24 mouse cellular contexts compared by ENCODE assay signal in genomic region chr6:37377836-37378580, GRCm38 (mm10).
DNase-seq lines count a peak whose midpoint lies in the region; ATAC-seq and TF ChIP-seq lines count a peak whose summit lies in the region.
"Had no signal": no experiment of that assay in that cellular context is flagged by ENCODE, and none has a peak within 500 bp of the region (broad histone marks: within the 10 kb centered on the region; RNA-seq: fewer than 3 reads in every experiment).

No protein-coding gene starts in this region.

- intact Hi-C loops in heart, postnatal 14 days (cut with DNase I) = no loop called here

- no peak overlapping the region for H3K4me3 ChIP-seq in heart, embryonic 13.5 days
- H3K4me3 ChIP-seq in E14TG2a.4 (replicated peaks; ENCODE audit: low read length) (peak overlapping the region; percentile 43), ES-E14 (ENCODE audit: insufficient read depth in 1 of 2, low read depth in 1 of 2, low read length in 2 of 2, poor library complexity in 1 of 2, severe bottlenecking in 1 of 2) (no peak overlapping the region)
- H3K4me3 ChIP-seq: embryonic facial prominence, embryonic 13.5 days; embryonic facial prominence, embryonic 15.5 days; forebrain, embryonic 13.5 days; forebrain, embryonic 15.5 days had no signal

- H3K9me3 ChIP-seq in heart, embryonic 13.5 days = no peaks in the 10 kb centered on the region
- peaks cover 14% of the 10 kb centered on the region; the same call in 1 of the 2 replicates for H3K9me3 ChIP-seq in E14TG2a.4 (ENCODE audit: low read length)
- no peaks in the 10 kb centered on the region for H3K9me3 ChIP-seq in ES-E14 (ENCODE audit: control insufficient read depth, insufficient read depth, low read depth, low read length)
- H3K9me3 ChIP-seq: embryonic facial prominence, embryonic 13.5 days; embryonic facial prominence, embryonic 15.5 days; forebrain, embryonic 13.5 days; forebrain, embryonic 15.5 days had no signal

- H3K27me3 ChIP-seq in heart, embryonic 13.5 days (replicated peaks) = no peaks in the 10 kb centered on the region
- no peaks in the 10 kb centered on the region for H3K27me3 ChIP-seq in E14TG2a.4 (ENCODE audit: insufficient read depth, low read length)
- H3K27me3 ChIP-seq: CH12.LX; embryonic facial prominence, embryonic 13.5 days; embryonic facial prominence, embryonic 15.5 days; forebrain, embryonic 13.5 days; forebrain, embryonic 15.5 days had no signal

- DNase-seq in heart, postnatal 14 days = no peak
- peak; percentile 61 for DNase-seq in ES-E14 (ENCODE audit: low read depth, low spot score)
- peak; percentile 83 for DNase-seq in ZHBTc4 (ENCODE audit: low read depth, low spot score)
- no peak for DNase-seq in cerebellum, adult 11-12 months
- DNase-seq: adrenal gland, adult 2 months; adrenal gland, postnatal 10 days; adrenal gland, postnatal 25 days; B cell, adult 2 months; cerebellum, adult 11 months; cerebellum, adult 2 months; cerebellum, adult 9-10 months; cerebellum, postnatal 14 days; cerebellum, postnatal 36 days; embryo, embryonic 11 days; forebrain, postnatal 0 days had no signal

- H3K4me2 ChIP-seq in heart, embryonic 13.5 days = no peak overlapping the region
- H3K4me2 ChIP-seq: embryonic facial prominence, embryonic 13.5 days; embryonic facial prominence, embryonic 15.5 days; forebrain, embryonic 13.5 days; forebrain, embryonic 15.5 days had no signal

- peaks cover 41% of the 10 kb centered on the region for H3K4me1 ChIP-seq in heart, embryonic 13.5 days
- H3K4me1 ChIP-seq in E14TG2a.4 (replicated peaks; ENCODE audit: low read depth, low read length) (peaks cover 36% of the 10 kb centered on the region), ES-E14 (ENCODE audit: control insufficient read depth in 2 of 2, insufficient read depth in 2 of 2, low read length in 2 of 2, poor library complexity in 1 of 2) (peaks cover 8 to 9% of the 10 kb centered on the region in 2 experiments; a peak in 2 of 4 replicates)

- no peak overlapping the region for H3K9ac ChIP-seq in heart, embryonic 13.5 days
- H3K9ac ChIP-seq in ES-E14 (ENCODE audit: insufficient read depth, low read depth, low read length, poor library complexity, severe bottlenecking) = no peak overlapping the region
- H3K9ac ChIP-seq: embryonic facial prominence, embryonic 13.5 days; embryonic facial prominence, embryonic 15.5 days; forebrain, embryonic 13.5 days; forebrain, embryonic 15.5 days; forebrain, postnatal 0 days had no signal

- ATAC-seq in heart, embryonic 13.5 days (ENCODE audit: extremely low read depth, insufficient number of reproducible peaks, low FRiP score, low TSS enrichment) = no peak
- ATAC-seq in erythroblast, adult 5-6 weeks (replicated peaks; ENCODE audit: low FRiP score, poor library complexity, severe bottlenecking) = no peak
- ATAC-seq: CD4-positive, CD25-positive, alpha-beta regulatory T cell, adult 4 months; forebrain, embryonic 13.5 days; forebrain, embryonic 15.5 days; forebrain, postnatal 0 days had no signal

- in situ Hi-C loops in ES-E14 (cut with MboI; ENCODE audit: low sequenced_read_pairs in 2 of 2, unreplicated experiment in 2 of 2) = no loop called here

- no peak for TF ChIP-seq CTCF in E14TG2a.4 (conservative IDR thresholded peaks at IDR 0.05; ENCODE audit: low read length)

- peaks cover 61% of the 10 kb centered on the region for H3K36me3 ChIP-seq in heart, embryonic 13.5 days
- peaks cover 10% of the 10 kb centered on the region for H3K36me3 ChIP-seq in E14TG2a.4 (ENCODE audit: insufficient read depth, low read length)
- no peaks in the 10 kb centered on the region for H3K36me3 ChIP-seq in ES-E14 (ENCODE audit: control insufficient read depth, insufficient read depth, low read length, poor library complexity, severe bottlenecking)
- H3K36me3 ChIP-seq: forebrain, embryonic 15.5 days had no signal

- H3K27ac ChIP-seq in heart, embryonic 13.5 days (replicated peaks) = 0 out of 2 replicates have a peak overlapping the region, but pooled peaks have one; percentile 24
- no peak overlapping the region for H3K27ac ChIP-seq in ES-E14 (ENCODE audit: insufficient read depth, low read depth, low read length, poor library complexity, severe bottlenecking)
- H3K27ac ChIP-seq: embryonic facial prominence, embryonic 13.5 days; embryonic facial prominence, embryonic 15.5 days; forebrain, embryonic 13.5 days; forebrain, embryonic 15.5 days had no signal

- WGBS in heart, embryonic 13.5 days = 69% methylated on average over 12 of the region's 12 CpGs

TF ChIP-seq in ES-E14, 5 proteins besides CTCF, POLR2A, EP300 and RAD21:
- TF ChIP-seq MAFK (IDR thresholded peaks at IDR 0.05; ENCODE audit: insufficient read depth, low read depth, low read length) = no peak
- TF ChIP-seq ZC3H11A (IDR thresholded peaks at IDR 0.05; ENCODE audit: borderline replicate concordance, low read depth, low read length) = no peak
- no peak for TF ChIP-seq CHD2 (IDR thresholded peaks at IDR 0.05; ENCODE audit: low read depth, low read length)
- no peak for TF ChIP-seq ZNF384 (IDR thresholded peaks at IDR 0.05; ENCODE audit: low read depth, low read length)
- TF ChIP-seq HCFC1 (IDR thresholded peaks at IDR 0.05; ENCODE audit: borderline replicate concordance, insufficient read depth, low read length) = no peak

Comparison
In these comparisons a context has a peak if more than half of its experiments do, and no peak if none do; other contexts are left out.
1. DNase-seq: peak in ES-E14 (single experiment) and ZHBTc4 (single experiment); none in heart, postnatal 14 days (0 of 2) and cerebellum, adult 11-12 months (single experiment).